ENCODE assay signal across 20 mouse cellular contexts in genomic region chr13:29161436-29161835, GRCm38 (mm10).
DNase-seq lines count a peak whose midpoint lies in the region; ATAC-seq and TF ChIP-seq lines count a peak whose summit lies in the region.
"Had no signal": no experiment of that assay in that cellular context is flagged by ENCODE, and none has a peak within 500 bp of the region (broad histone marks: within the 10 kb centered on the region; RNA-seq: fewer than 3 reads in every experiment).

No protein-coding gene starts in this region.

- H3K9me3 ChIP-seq in heart, embryonic 12.5 days (replicated peaks) = no peaks in the 10 kb centered on the region
- no peaks in the 10 kb centered on the region for H3K9me3 ChIP-seq in embryonic facial prominence, embryonic 10.5 days
- H3K9me3 ChIP-seq: embryonic facial prominence, embryonic 15.5 days; forebrain, embryonic 15.5 days; hindbrain, embryonic 12.5 days had no signal

- no peak overlapping the region for H3K9ac ChIP-seq in heart, embryonic 12.5 days
- H3K9ac ChIP-seq: embryonic facial prominence, embryonic 15.5 days; forebrain, embryonic 15.5 days; hindbrain, embryonic 12.5 days had no signal

- TF ChIP-seq CTCF in layer of hippocampus, adult 2 months (conservative IDR thresholded peaks at IDR 0.05) = no peak

- WGBS in heart, embryonic 12.5 days = 79% methylated on average over 3 of the region's 3 CpGs
- WGBS in embryonic facial prominence, embryonic 10.5 days = 81% methylated on average over 3 of the region's 3 CpGs

- H3K36me3 ChIP-seq in heart, embryonic 12.5 days = no peaks in the 10 kb centered on the region
- no peaks in the 10 kb centered on the region for H3K36me3 ChIP-seq in embryonic facial prominence, embryonic 10.5 days (replicated peaks)
- H3K36me3 ChIP-seq: embryonic facial prominence, embryonic 15.5 days; forebrain, embryonic 15.5 days; hindbrain, embryonic 12.5 days had no signal

- no peak overlapping the region for H3K27ac ChIP-seq in heart, embryonic 12.5 days (ENCODE audit: poor library complexity, severe bottlenecking)
- H3K27ac ChIP-seq in embryonic facial prominence, embryonic 10.5 days (replicated peaks) = no peak overlapping the region
- no peak overlapping the region for H3K27ac ChIP-seq in layer of hippocampus, adult 2 months
- H3K27ac ChIP-seq: embryonic facial prominence, embryonic 15.5 days; forebrain, embryonic 15.5 days; hindbrain, embryonic 12.5 days had no signal

- H3K4me1 ChIP-seq in heart, embryonic 12.5 days (replicated peaks) = peaks cover 6% of the 10 kb centered on the region; the same call in 1 of the 2 replicates
- peaks cover 25% of the 10 kb centered on the region for H3K4me1 ChIP-seq in embryonic facial prominence, embryonic 10.5 days

- H3K4me3 ChIP-seq in heart, embryonic 12.5 days = no peak overlapping the region
- H3K4me3 ChIP-seq in embryonic facial prominence, embryonic 10.5 days = no peak overlapping the region
- H3K4me3 ChIP-seq in layer of hippocampus, adult 2 months = no peak overlapping the region
- H3K4me3 ChIP-seq: embryonic facial prominence, embryonic 15.5 days; erythroblast, embryonic 14.5 days; forebrain, embryonic 15.5 days; hindbrain, embryonic 12.5 days had no signal

- H3K27me3 ChIP-seq in heart, embryonic 12.5 days (replicated peaks) = no peaks in the 10 kb centered on the region
- no peaks in the 10 kb centered on the region for H3K27me3 ChIP-seq in embryonic facial prominence, embryonic 10.5 days (replicated peaks; ENCODE audit: low read depth, poor library complexity, severe bottlenecking)
- H3K27me3 ChIP-seq: CH12.LX; embryonic facial prominence, embryonic 15.5 days; forebrain, embryonic 15.5 days; hindbrain, embryonic 12.5 days had no signal

- DNase-seq in heart, adult 11 months = peak; percentile 42
- DNase-seq in ES-CJ7 (ENCODE audit: low read depth, low spot score) (peak; percentile 12), ZHBTc4 (ENCODE audit: low read depth, low spot score) (peak; percentile 4)
- peak; percentile 57 for DNase-seq in thymus, postnatal 14 days
- no peak for DNase-seq in embryonic facial prominence, embryonic 10.5 days (ENCODE audit: low spot score)
- no peak for DNase-seq in layer of hippocampus, adult 2 months (ENCODE audit: low spot score in 2 of 2)
- DNase-seq: adrenal gland, postnatal 14 days; cerebellum, adult 18-20 months; cerebellum, adult 9-11 months; gastrocnemius, postnatal 10 days; heart, postnatal 10 days; heart, postnatal 4 days had no signal

- H3K4me2 ChIP-seq in heart, embryonic 12.5 days = no peak overlapping the region
- H3K4me2 ChIP-seq: embryonic facial prominence, embryonic 15.5 days; forebrain, embryonic 15.5 days; hindbrain, embryonic 12.5 days had no signal

- ATAC-seq in heart, embryonic 12.5 days (ENCODE audit: insufficient number of reproducible peaks, low FRiP score) = no peak
- ATAC-seq: forebrain, embryonic 15.5 days; hindbrain, embryonic 16.5 days; inflammation-experienced regulatory T-cells, adult 6 months had no signal

Comparison
In these comparisons a context has a peak if more than half of its experiments do, and no peak if none do; other contexts are left out.
1. DNase-seq: peak in heart, adult 11 months (single experiment), ES-CJ7 (single experiment), ZHBTc4 (single experiment) and thymus, postnatal 14 days (single experiment); none in embryonic facial prominence, embryonic 10.5 days (single experiment) and layer of hippocampus, adult 2 months (0 of 2).